Mouse (Mus musculus) hindbrain, embryonic 13.5 days (tissue): Measurements from ENCODE around the gene Gm16867. TPM values are rescaled to one million over a fixed set of nuclear protein-coding genes. Genes with fewer than 3 reads are reported as not detected.
A peak's percentile ranks its signal among the peaks of the same experiment; 100 is the strongest.
"Not testable (repeated sequence)": the region's sequence is repeated elsewhere in the genome, so short reads cannot be mapped to it uniquely, and the experiment has no call there.

Experiments
- ATAC-seq: fragments of 200-750 bp; cut with Nextera tagmentation; 2 replicates; pipeline ENCODE4 v1.8.0; 2017; ENCODE audit warnings: moderate TSS enrichment; ENCODE audit not compliant: low FRiP score
- H3K27ac ChIP-seq: fragments of 300-500 bp; sonication (generic); 2 replicates; pipeline ENCODE4 v1.5.1; 2015; ENCODE audit warnings: inconsistent platforms, mild to moderate bottlenecking, moderate library complexity
- H3K27me3 ChIP-seq: fragments of 300-500 bp; sonication (generic); 2 replicates; pipeline ENCODE4 v1.6.1; 2015; ENCODE audit warnings: mild to moderate bottlenecking, inconsistent platforms
- H3K36me3 ChIP-seq: fragments of 300-500 bp; sonication (generic); 2 replicates; pipeline ENCODE4 v1.6.1; 2015; ENCODE audit warnings: mild to moderate bottlenecking, inconsistent platforms
- H3K4me1 ChIP-seq: fragments of 300-500 bp; sonication (generic); replicated peaks from 2 replicates; pipeline ENCODE4 v1.6.1; 2015; ENCODE audit warnings: inconsistent platforms
- H3K4me2 ChIP-seq: fragments of 300-500 bp; sonication (generic); 2 replicates; pipeline ENCODE4 v1.6.1; 2015; ENCODE audit warnings: inconsistent platforms, mild to moderate bottlenecking, moderate library complexity
- H3K4me3 ChIP-seq: fragments of 300-500 bp; sonication (generic); 2 replicates; pipeline ENCODE4 v1.5.1; 2015; ENCODE audit warnings: mild to moderate bottlenecking, inconsistent platforms
- H3K9ac ChIP-seq: fragments of 300-500 bp; sonication (generic); 2 replicates; pipeline ENCODE4 v1.6.1; 2015; ENCODE audit warnings: mild to moderate bottlenecking, inconsistent platforms
- H3K9me3 ChIP-seq: fragments of 300-500 bp; sonication (generic); 2 replicates; pipeline ENCODE4 v1.6.1; 2016; ENCODE audit warnings: inconsistent platforms
- WGBS: fragments of 180-500 bp; shearing (Covaris S2); methylation state at CpG from one replicate; pipeline ENCODE4 v1.1.7; 2015; 5-methylcytosine and 5-hydroxymethylcytosine counted together
- polyA plus RNA-seq: library from polyadenylated mRNA; unstranded; fragments of >200 nt; fragmentation: Nextera tagmentation; extraction: Ambion mirVana; gene quantifications from 2 replicates; pipeline ENCODE4 v1.2.1, GENCODE M21; 2015

Gm16867 gene
- not detected in 2 replicates for polyA plus RNA-seq

- not testable (repeated sequence) for H3K4me2 ChIP-seq, H3K36me3 ChIP-seq, H3K27me3 ChIP-seq, H3K9ac ChIP-seq, H3K4me3 ChIP-seq, H3K9me3 ChIP-seq, H3K27ac ChIP-seq, H3K4me1 ChIP-seq
- no CpG with 5 or more reads among the region's 29 CpGs for WGBS
- peak; percentile 99 for ATAC-seq
Observed at GRCm38 (mm10) chr14:69503174-69503573, at the start of gene Gm16867. Gene Gm16867 (minus strand): TSS chr14:69503362.

- ATAC-seq, result not testable (repeated sequence)
Observed at GRCm38 (mm10) chr14:69547310-69547709, 44.1 kb upstream of the Gm16867 start.

DNA sequence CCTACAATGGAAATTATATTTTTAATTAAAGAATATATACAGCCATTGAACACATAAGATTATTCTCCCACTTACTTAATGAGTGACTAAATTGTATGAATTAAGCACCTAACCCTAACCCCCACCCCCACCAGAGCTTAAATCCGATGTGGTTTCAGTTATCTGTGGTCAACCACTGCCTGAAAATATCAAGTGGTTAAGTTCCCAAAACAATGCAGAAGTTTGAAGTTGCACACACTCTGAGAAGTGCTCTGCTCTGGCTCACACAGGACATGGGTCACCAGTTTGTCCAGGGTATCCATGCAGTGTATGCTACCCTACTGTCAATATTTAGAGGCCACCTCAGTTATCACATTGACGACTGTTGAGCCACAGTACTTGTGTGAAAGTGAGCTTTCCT lies 41.9 kb upstream of the Gm16867 start:
- ATAC-seq, H3K4me3 ChIP-seq, H3K9ac ChIP-seq, H3K27ac ChIP-seq, H3K27me3 ChIP-seq, H3K36me3 ChIP-seq, H3K9me3 ChIP-seq, H3K4me2 ChIP-seq, H3K4me1 ChIP-seq: not testable (repeated sequence)
- WGBS, result no CpG with 5 or more reads among the region's 2 CpGs

More at GRCm38 (mm10) chr14:69547310-69547709, 44.1 kb upstream of the Gm16867 start:
- WGBS, result no CpG with 5 or more reads among the region's 4 CpGs
- H3K27ac ChIP-seq, H3K9me3 ChIP-seq, H3K4me2 ChIP-seq, H3K27me3 ChIP-seq, H3K36me3 ChIP-seq, H3K4me3 ChIP-seq, H3K4me1 ChIP-seq, H3K9ac ChIP-seq: not testable (repeated sequence)

- WGBS, result no CpG with 5 or more reads among the region's 7 CpGs
- H3K4me3 ChIP-seq, ATAC-seq: not testable (repeated sequence)
Observed at GRCm38 (mm10) chr14:69544033-69544432, 40.9 kb upstream of the Gm16867 start.

GRCm38 (mm10) chr14:69542695-69543094 lies 39.5 kb upstream of the Gm16867 start:
- not testable (repeated sequence) for ATAC-seq, H3K9ac ChIP-seq, H3K27me3 ChIP-seq, H3K4me3 ChIP-seq, H3K9me3 ChIP-seq, H3K36me3 ChIP-seq, H3K4me2 ChIP-seq, H3K27ac ChIP-seq, H3K4me1 ChIP-seq
- WGBS, result no CpG with 5 or more reads among the region's 7 CpGs

More at GRCm38 (mm10) chr14:69544033-69544432, 40.9 kb upstream of the Gm16867 start:
- H3K36me3 ChIP-seq, H3K4me1 ChIP-seq, H3K27me3 ChIP-seq, H3K27ac ChIP-seq, H3K9ac ChIP-seq, H3K9me3 ChIP-seq, H3K4me2 ChIP-seq: not testable (repeated sequence)

GRCm38 (mm10) chr14:69540113-69540512 lies 37.0 kb upstream of the Gm16867 start:
- not testable (repeated sequence) for H3K36me3 ChIP-seq, H3K4me1 ChIP-seq, ATAC-seq, H3K9me3 ChIP-seq, H3K27me3 ChIP-seq, H3K4me3 ChIP-seq, H3K4me2 ChIP-seq, H3K27ac ChIP-seq, H3K9ac ChIP-seq
- WGBS, result no CpG with 5 or more reads among the region's 5 CpGs

GRCm38 (mm10) chr14:69536539-69536938 lies 33.4 kb upstream of the Gm16867 start:
- H3K9ac ChIP-seq, H3K9me3 ChIP-seq, H3K27me3 ChIP-seq, H3K36me3 ChIP-seq, H3K4me2 ChIP-seq, H3K27ac ChIP-seq, H3K4me1 ChIP-seq, ATAC-seq, H3K4me3 ChIP-seq: not testable (repeated sequence)
- WGBS, result no CpG with 5 or more reads among the region's 7 CpGs

DNA sequence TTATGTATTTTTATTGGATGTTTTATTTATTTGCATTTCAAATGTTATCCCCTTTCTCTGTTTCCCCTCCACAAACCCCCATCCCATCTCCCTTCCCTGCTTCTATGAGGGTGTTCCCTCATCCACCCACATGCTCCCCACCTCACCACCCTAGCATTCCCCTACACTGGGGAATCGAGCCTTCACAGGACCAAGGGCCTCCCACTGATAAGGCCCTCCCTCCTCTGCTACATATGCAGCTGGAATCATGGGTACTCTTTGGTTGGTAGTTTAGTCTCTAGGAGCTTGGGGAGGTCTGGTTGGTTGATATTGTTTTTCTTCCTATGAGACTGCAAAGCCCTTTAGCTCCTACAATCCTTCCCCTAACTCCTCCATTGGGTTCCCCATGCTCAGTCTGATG lies 23.0 kb upstream of the Gm16867 start:
- WGBS, result no CpG with 5 or more reads among the region's 1 CpGs
- H3K36me3 ChIP-seq, result not testable (repeated sequence)

GRCm38 (mm10) chr14:69523001-69523400 lies 19.8 kb upstream of the Gm16867 start:
- H3K4me2 ChIP-seq, H3K27me3 ChIP-seq, H3K27ac ChIP-seq, H3K9me3 ChIP-seq, H3K4me3 ChIP-seq, H3K9ac ChIP-seq, H3K36me3 ChIP-seq, H3K4me1 ChIP-seq, ATAC-seq: not testable (repeated sequence)
- WGBS, result no CpG with 5 or more reads among the region's 1 CpGs

More for the DNA sequence above, 23.0 kb upstream of the Gm16867 start:
- not testable (repeated sequence) for H3K4me2 ChIP-seq, H3K9ac ChIP-seq, H3K27ac ChIP-seq, H3K27me3 ChIP-seq, H3K9me3 ChIP-seq, H3K4me1 ChIP-seq, ATAC-seq, H3K4me3 ChIP-seq

- not testable (repeated sequence) for H3K4me2 ChIP-seq
- WGBS, result no CpG with 5 or more reads among the region's 2 CpGs
Observed at GRCm38 (mm10) chr14:69520810-69521209, 17.6 kb upstream of the Gm16867 start.

DNA sequence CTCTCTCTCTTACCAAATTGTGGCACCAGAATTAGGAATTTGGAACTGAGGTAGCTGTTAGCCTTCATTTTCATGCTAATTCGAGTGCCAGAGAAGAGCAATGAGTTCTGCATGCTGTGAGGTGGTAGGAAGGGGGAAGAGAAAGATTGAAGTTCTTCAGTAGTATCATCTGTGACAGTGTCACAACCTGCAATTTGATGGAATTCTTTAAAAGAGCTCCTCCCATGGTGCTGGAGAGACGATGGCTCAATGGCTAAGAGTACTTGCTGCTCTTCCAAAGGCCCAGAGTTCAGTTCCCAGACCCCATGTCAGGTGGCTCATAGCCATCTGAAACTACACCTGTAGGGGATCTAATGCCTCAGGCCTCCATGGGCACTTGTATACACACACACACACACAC lies 9.3 kb upstream of the Gm16867 start, which contains the start of gene Gm27179:
Gm27179 (minus strand) TSS at position 101 of the 400 bp plus-strand sequence.
- WGBS, result no CpG with 5 or more reads among the region's 2 CpGs
- H3K27ac ChIP-seq, ATAC-seq, H3K4me1 ChIP-seq, H3K4me2 ChIP-seq, H3K9me3 ChIP-seq, H3K4me3 ChIP-seq, H3K9ac ChIP-seq, H3K27me3 ChIP-seq, H3K36me3 ChIP-seq: not testable (repeated sequence)

More at GRCm38 (mm10) chr14:69520810-69521209, 17.6 kb upstream of the Gm16867 start:
- ATAC-seq, H3K27me3 ChIP-seq, H3K4me3 ChIP-seq, H3K9ac ChIP-seq, H3K36me3 ChIP-seq, H3K4me1 ChIP-seq, H3K9me3 ChIP-seq, H3K27ac ChIP-seq: not testable (repeated sequence)

DNA sequence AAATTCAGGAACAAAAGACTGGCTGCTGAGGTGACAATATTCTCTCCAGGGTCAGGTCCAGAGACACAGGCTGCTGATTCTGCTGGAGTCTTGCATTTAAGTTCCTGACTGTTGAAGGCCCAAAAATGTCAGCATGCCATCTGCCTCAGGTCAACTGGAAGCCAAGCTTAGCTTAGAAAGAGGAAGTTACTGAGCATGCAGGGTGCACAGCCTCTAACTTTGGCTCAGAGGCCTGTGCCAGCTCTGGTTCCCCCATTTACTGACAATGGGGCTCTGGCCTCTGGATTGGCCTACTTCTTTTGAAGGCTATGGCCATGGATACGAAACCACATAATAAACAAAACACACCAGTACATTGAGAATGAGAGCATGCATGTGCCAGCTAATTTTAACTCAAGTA lies 3.8 kb upstream of the Gm16867 start:
- not testable (repeated sequence) for H3K9ac ChIP-seq, H3K27ac ChIP-seq, H3K4me1 ChIP-seq, H3K9me3 ChIP-seq, H3K36me3 ChIP-seq, ATAC-seq, H3K4me3 ChIP-seq, H3K4me2 ChIP-seq, H3K27me3 ChIP-seq
- no CpG with 5 or more reads among the region's 1 CpGs for WGBS

DNA sequence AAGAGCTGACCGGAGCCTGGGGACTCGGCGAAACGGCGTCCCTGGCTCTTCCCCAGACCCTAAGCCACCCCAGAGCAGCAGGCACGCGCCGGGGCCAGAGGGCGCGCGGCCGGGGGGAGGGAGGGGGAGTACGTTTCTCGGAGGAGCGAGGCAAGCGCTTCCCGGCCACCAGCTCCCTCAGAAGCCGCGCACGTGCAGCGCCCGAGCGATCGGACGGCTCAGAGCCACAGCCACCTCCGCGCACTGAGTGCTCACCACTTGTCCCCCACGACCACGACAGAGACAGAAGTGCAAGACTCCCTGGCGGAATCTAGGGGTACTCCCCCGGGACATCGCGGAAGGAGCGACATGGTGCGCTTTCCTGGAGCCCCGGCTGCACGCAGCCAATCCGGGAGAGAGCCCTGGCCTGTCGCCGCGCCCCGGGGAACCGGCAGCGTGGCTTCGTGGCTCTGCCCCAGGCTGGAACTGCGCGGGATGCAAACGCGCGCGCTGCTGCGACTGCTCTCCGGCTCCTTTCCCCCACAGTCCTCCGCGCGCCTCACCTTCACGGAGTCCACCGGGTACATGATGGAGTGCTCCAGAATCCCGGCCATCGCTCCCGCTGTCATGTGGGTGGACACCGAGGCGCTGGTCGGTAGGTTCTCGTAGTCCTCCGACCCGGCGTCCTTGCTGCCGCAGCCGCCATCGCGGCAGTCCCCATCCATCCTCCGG lies 567 bp downstream of the Gm16867 start:
- not testable (repeated sequence) for H3K27me3 ChIP-seq, H3K27ac ChIP-seq, H3K9me3 ChIP-seq, H3K4me1 ChIP-seq, H3K36me3 ChIP-seq, H3K9ac ChIP-seq, H3K4me3 ChIP-seq, H3K4me2 ChIP-seq
- WGBS, result no CpG with 5 or more reads among the region's 73 CpGs
- ATAC-seq, result peak; percentile 83
